Mouse (Mus musculus): Measurements from ENCODE around the gene Fmo2. TPM values are rescaled to one million over a fixed set of nuclear protein-coding genes. Genes with fewer than 3 reads are reported as not detected.

The Fmo2 gene
- total and polyA plus RNA-seq, 2 experiments from 2014 or later: 0.44 to 1.1 TPM

GRCm38 (mm10) chr1:162937415-162937814, 38.9 kb upstream of the Fmo2 start, which contains the start of gene Fmo6:
TSS of gene Fmo6 (minus strand) at chr1:162937515.
- DNase-seq (ENCODE audit: low spot score) (no peak), ATAC-seq (no peak)
- Histone ChIP-seq H3K27me3 (ENCODE audit: insufficient read depth, low read length) (no peaks in the 10 kb centered on the region), H3K4me2 (ENCODE audit: low read depth, low read length) (no peak within 1 kb of the TSS), H3K9ac (replicated peaks; ENCODE audit: low read length) (no peak within 1 kb of the TSS), H3K9me3 (ENCODE audit: low read length) (no peaks in the 10 kb centered on the region), H3K4me1 (ENCODE audit: insufficient read depth, low read length) (no peaks in the 10 kb centered on the region), H3K36me3 (ENCODE audit: insufficient read depth, low read length) (no peaks in the 10 kb centered on the region), H3K27ac (no peak within 1 kb of the TSS), H3K4me3 (ENCODE audit: low read length) (no peak within 1 kb of the TSS)
- 88% methylated on average over 6 of the region's 6 CpGs for WGBS
- no peak for TF ChIP-seq CTCF (IDR thresholded peaks at IDR 0.05; ENCODE audit: low read depth)

- H3K4me1 ChIP-seq (ENCODE audit: insufficient read depth, low read length): no peaks in the 10 kb centered on the region
- no peaks in the 10 kb centered on the region for H3K27me3 ChIP-seq (ENCODE audit: insufficient read depth, low read length)
- WGBS: 70% methylated on average over 4 of the region's 4 CpGs
- no peak overlapping the region for H3K27ac ChIP-seq
- TF ChIP-seq CTCF (IDR thresholded peaks at IDR 0.05; ENCODE audit: low read depth): no peak
- H3K4me3 ChIP-seq (ENCODE audit: low read length): no peak overlapping the region
- DNase-seq (ENCODE audit: low spot score) (no peak), ATAC-seq (no peak)
- no peaks in the 10 kb centered on the region for H3K9me3 ChIP-seq (ENCODE audit: low read length)
- no peaks in the 10 kb centered on the region for H3K36me3 ChIP-seq (ENCODE audit: insufficient read depth, low read length)
- H3K9ac ChIP-seq (replicated peaks; ENCODE audit: low read length): no peak overlapping the region
- H3K4me2 ChIP-seq (ENCODE audit: low read depth, low read length): no peak overlapping the region
Measured at GRCm38 (mm10) chr1:162934374-162935012, 36.0 kb upstream of the Fmo2 start.

GRCm38 (mm10) chr1:162932386-162932785, 33.9 kb upstream of the Fmo2 start:
- Histone ChIP-seq H3K4me3 (ENCODE audit: low read length) (no peak overlapping the region), H3K9me3 (ENCODE audit: low read length) (no peaks in the 10 kb centered on the region), H3K27me3 (ENCODE audit: insufficient read depth, low read length) (no peaks in the 10 kb centered on the region), H3K36me3 (ENCODE audit: insufficient read depth, low read length) (no peaks in the 10 kb centered on the region), H3K27ac (no peak overlapping the region), H3K4me2 (ENCODE audit: low read depth, low read length) (no peak overlapping the region), H3K4me1 (ENCODE audit: insufficient read depth, low read length) (no peaks in the 10 kb centered on the region), H3K9ac (replicated peaks; ENCODE audit: low read length) (no peak overlapping the region)
- DNase-seq (ENCODE audit: low spot score): no peak
- no peak for TF ChIP-seq CTCF (IDR thresholded peaks at IDR 0.05; ENCODE audit: low read depth)
- no peak for ATAC-seq
- WGBS: 90% methylated on average over 4 of the region's 4 CpGs

GRCm38 (mm10) chr1:162931880-162932279, 33.4 kb upstream of the Fmo2 start:
- no peak overlapping the region for H3K9ac ChIP-seq (replicated peaks; ENCODE audit: low read length)
- no peak for DNase-seq (ENCODE audit: low spot score)
- H3K27me3 ChIP-seq (ENCODE audit: insufficient read depth, low read length): no peaks in the 10 kb centered on the region
- no peak for TF ChIP-seq CTCF (IDR thresholded peaks at IDR 0.05; ENCODE audit: low read depth)
- H3K4me1 ChIP-seq (ENCODE audit: insufficient read depth, low read length): no peaks in the 10 kb centered on the region
- ATAC-seq: no peak
- H3K27ac ChIP-seq: no peak overlapping the region
- H3K4me3 ChIP-seq (ENCODE audit: low read length): no peak overlapping the region
- no peaks in the 10 kb centered on the region for H3K36me3 ChIP-seq (ENCODE audit: insufficient read depth, low read length)
- WGBS: 82% methylated on average over 5 of the region's 5 CpGs
- H3K9me3 ChIP-seq (ENCODE audit: low read length): no peaks in the 10 kb centered on the region
- H3K4me2 ChIP-seq (ENCODE audit: low read depth, low read length): no peak overlapping the region

GRCm38 (mm10) chr1:162931310-162931875, 32.9 kb upstream of the Fmo2 start:
- no peak for ATAC-seq
- Histone ChIP-seq H3K9me3 (ENCODE audit: low read length) (no peaks in the 10 kb centered on the region), H3K9ac (replicated peaks; ENCODE audit: low read length) (no peak overlapping the region), H3K4me2 (ENCODE audit: low read depth, low read length) (no peak overlapping the region), H3K4me3 (ENCODE audit: low read length) (no peak overlapping the region), H3K36me3 (ENCODE audit: insufficient read depth, low read length) (no peaks in the 10 kb centered on the region), H3K27me3 (ENCODE audit: insufficient read depth, low read length) (no peaks in the 10 kb centered on the region), H3K4me1 (ENCODE audit: insufficient read depth, low read length) (no peaks in the 10 kb centered on the region), H3K27ac (no peak overlapping the region)
- 74% methylated on average over 4 of the region's 4 CpGs for WGBS
- no peak for TF ChIP-seq CTCF (IDR thresholded peaks at IDR 0.05; ENCODE audit: low read depth)
- no peak for DNase-seq (ENCODE audit: low spot score)

GRCm38 (mm10) chr1:162930631-162931030, 32.1 kb upstream of the Fmo2 start:
- TF ChIP-seq CTCF (IDR thresholded peaks at IDR 0.05; ENCODE audit: low read depth): no peak
- Histone ChIP-seq H3K9ac (replicated peaks; ENCODE audit: low read length) (no peak overlapping the region), H3K9me3 (ENCODE audit: low read length) (no peaks in the 10 kb centered on the region), H3K4me2 (ENCODE audit: low read depth, low read length) (no peak overlapping the region), H3K4me3 (ENCODE audit: low read length) (no peak overlapping the region), H3K36me3 (ENCODE audit: insufficient read depth, low read length) (no peaks in the 10 kb centered on the region), H3K27me3 (ENCODE audit: insufficient read depth, low read length) (no peaks in the 10 kb centered on the region), H3K27ac (no peak overlapping the region), H3K4me1 (ENCODE audit: insufficient read depth, low read length) (no peaks in the 10 kb centered on the region)
- no peak for ATAC-seq
- DNase-seq (ENCODE audit: low spot score): no peak
- 77% methylated on average over 2 of the region's 2 CpGs for WGBS

- no peaks in the 10 kb centered on the region for H3K4me1 ChIP-seq (ENCODE audit: insufficient read depth, low read length)
- no peak overlapping the region for H3K4me2 ChIP-seq (ENCODE audit: low read depth, low read length)
- DNase-seq (ENCODE audit: low spot score) (no peak), ATAC-seq (no peak)
- no peak for TF ChIP-seq CTCF (IDR thresholded peaks at IDR 0.05; ENCODE audit: low read depth)
- 94% methylated on average over 3 of the region's 3 CpGs for WGBS
- no peak overlapping the region for H3K4me3 ChIP-seq (ENCODE audit: low read length)
- no peak overlapping the region for H3K9ac ChIP-seq (replicated peaks; ENCODE audit: low read length)
- H3K36me3 ChIP-seq (ENCODE audit: insufficient read depth, low read length): no peaks in the 10 kb centered on the region
- H3K9me3 ChIP-seq (ENCODE audit: low read length): no peaks in the 10 kb centered on the region
- no peaks in the 10 kb centered on the region for H3K27me3 ChIP-seq (ENCODE audit: insufficient read depth, low read length)
- H3K27ac ChIP-seq: no peak overlapping the region
Measured at GRCm38 (mm10) chr1:162929146-162929545, 30.6 kb upstream of the Fmo2 start.

Data from hindbrain, postnatal 0 days (tissue).